Mouse (Mus musculus) erythroblast, embryonic 14.5 days (primary cell): ENCODE data around the gene Spata31d1d.

Source experiments
- GATA1 ChIP-seq: IDR thresholded peaks from 2 replicates; pipeline ENCODE4 v1.6.1; 2012; ENCODE audit warnings: low read length, inconsistent platforms, mixed read lengths
- TAL1 ChIP-seq: IDR thresholded peaks from 3 replicates; pipeline ENCODE4 v1.6.1; 2012; ENCODE audit warnings: low read length, inconsistent platforms, mixed read lengths

DNA sequence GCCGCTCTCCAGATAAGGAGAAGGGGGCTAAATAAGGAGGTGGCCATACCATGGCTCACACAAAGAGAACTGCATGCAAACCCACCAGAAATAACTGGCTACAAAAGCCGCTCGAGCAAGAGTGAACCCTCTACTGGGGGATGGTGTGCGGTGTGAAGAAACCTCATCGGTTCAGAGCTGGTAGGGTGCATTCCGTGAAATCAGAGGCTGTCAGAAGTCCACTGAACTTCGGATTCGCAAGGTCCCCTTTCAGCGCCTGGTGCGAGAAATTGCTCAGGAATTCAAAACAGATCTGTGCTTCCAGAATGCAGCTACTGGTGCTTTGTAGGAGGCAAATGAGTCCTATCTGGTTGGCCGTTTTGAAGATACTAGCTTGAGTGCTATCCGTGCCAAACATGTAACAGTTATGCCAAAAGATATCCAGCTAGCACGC lies 43.2 kb downstream of the Spata31d1d start:
- TF ChIP-seq GATA1, result no peak
- TF ChIP-seq TAL1, result no peak
